Mouse (Mus musculus) E14TG2a.4 (cell line): ENCODE measurements around the gene Hmga1.

Source experiments
- CTCF ChIP-seq: conservative IDR thresholded peaks from 2 replicates; pipeline ENCODE4 v1.5.1; 2014; ENCODE audit warnings: low read length
- NANOG ChIP-seq: IDR thresholded peaks from 2 replicates; pipeline ENCODE4 v1.6.1; 2014; ENCODE audit warnings: borderline replicate concordance, low read length, mixed read lengths
- POU5F1 ChIP-seq: IDR thresholded peaks from 2 replicates; pipeline ENCODE4 v1.6.1; 2014; ENCODE audit warnings: low read length, borderline replicate concordance

DNA sequence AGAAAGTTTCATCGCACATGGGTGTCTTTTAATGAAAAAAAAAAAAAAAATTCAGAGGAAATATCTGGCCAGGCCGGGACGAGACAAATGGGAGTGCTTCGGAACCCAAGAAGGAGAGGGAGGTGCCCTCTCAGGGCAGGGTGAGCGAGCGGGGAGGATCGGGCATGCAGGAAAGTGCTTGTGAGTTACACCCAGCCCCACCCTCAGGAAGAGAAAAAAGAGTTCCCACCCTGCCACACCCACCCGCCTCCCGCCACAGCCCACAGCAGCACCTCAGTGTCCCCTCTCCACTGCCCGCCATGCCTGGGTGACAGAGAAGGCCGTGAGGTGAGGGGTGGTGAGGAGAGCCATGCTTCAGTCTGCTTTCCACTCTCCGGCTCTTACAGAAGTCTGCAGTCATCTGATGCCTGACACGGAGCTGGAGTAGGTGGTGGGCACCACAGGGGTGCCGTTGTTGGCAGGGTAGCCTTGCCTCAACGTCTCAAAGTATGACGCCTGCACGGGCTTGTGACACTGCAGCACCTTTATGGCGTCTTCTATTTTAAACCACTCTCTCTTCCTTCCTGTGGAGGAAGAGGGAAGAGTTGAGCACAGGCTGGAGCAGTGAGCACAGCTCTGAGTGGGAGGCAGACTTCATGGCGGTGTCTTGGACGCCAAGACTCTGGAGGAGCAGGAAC is 24.2 kb downstream of the Hmga1 start:
- TF ChIP-seq NANOG (no peak), CTCF (no peak), POU5F1 (no peak)
